Mouse (Mus musculus): Measurements from ENCODE around the gene Bri3. TPM values are rescaled to one million over a fixed set of nuclear protein-coding genes. Genes with fewer than 3 reads are reported as not detected.

The Bri3 gene
- polyA plus RNA-seq, 1 experiment, result not detected

DNA sequence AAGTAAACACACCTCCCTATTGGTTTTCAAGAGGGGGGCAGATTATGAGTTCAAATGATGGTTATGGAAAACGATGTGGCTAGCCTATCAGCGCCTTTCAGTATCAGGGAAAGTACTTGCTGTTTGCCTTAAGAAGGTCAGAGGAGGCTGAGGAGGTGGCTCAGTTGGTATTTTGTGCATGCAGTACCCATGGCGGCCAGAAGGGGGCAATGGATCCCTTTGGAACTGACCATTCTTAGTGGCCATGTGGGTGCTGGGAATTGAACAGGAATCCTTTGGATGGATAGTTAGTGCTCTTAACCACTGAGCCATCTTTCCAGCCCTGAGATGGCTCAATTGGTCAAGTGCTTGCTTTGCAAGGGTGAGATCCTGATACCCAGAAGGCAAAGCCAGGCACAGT is 139.7 kb downstream of the Bri3 start:
- Histone ChIP-seq H3K4me3 (ENCODE audit: insufficient read depth, low read depth, low read length) (no peak overlapping the region), H3K27ac (ENCODE audit: insufficient read depth, low read depth, low read length) (no peak overlapping the region), H3K4me1 (ENCODE audit: control insufficient read depth, insufficient read depth, low read length) (no peaks in the 10 kb centered on the region)
- TF ChIP-seq POLR2A (IDR thresholded peaks at IDR 0.05; ENCODE audit: insufficient read depth, low read depth, low read length) (no peak), CTCF (IDR thresholded peaks at IDR 0.05; ENCODE audit: insufficient read depth, low read depth, low read length) (no peak)
- WGBS, result 80% methylated on average over 3 of the region's 3 CpGs

DNA sequence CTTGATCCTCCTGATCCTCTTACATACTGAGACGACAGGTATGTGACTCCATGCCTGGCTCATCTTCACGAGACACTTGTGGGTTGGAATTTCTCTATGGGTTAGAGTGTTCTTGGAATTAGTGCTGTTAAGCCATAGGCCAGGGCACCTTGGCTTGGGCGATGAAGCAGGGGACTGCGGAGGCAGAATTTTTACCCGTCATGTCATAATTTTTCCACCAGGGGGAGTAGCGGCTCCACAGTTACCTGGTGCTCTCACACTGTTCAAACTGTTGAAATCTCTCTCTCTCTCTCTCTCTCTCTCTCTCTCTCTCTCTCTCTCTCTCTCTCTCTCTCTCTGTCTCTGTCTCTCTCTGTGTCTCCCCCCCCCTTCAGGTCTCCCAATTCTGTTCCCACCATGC is 143.6 kb downstream of the Bri3 start:
- no peaks in the 10 kb centered on the region for H3K4me1 ChIP-seq (ENCODE audit: control insufficient read depth, insufficient read depth, low read length)
- no peak overlapping the region for H3K27ac ChIP-seq (ENCODE audit: insufficient read depth, low read depth, low read length)
- 10% methylated on average over 6 of the region's 6 CpGs for WGBS
- no peak overlapping the region for H3K4me3 ChIP-seq (ENCODE audit: insufficient read depth, low read depth, low read length)
- TF ChIP-seq POLR2A (IDR thresholded peaks at IDR 0.05; ENCODE audit: insufficient read depth, low read depth, low read length) (no peak), CTCF (IDR thresholded peaks at IDR 0.05; ENCODE audit: insufficient read depth, low read depth, low read length) (no peak)

DNA sequence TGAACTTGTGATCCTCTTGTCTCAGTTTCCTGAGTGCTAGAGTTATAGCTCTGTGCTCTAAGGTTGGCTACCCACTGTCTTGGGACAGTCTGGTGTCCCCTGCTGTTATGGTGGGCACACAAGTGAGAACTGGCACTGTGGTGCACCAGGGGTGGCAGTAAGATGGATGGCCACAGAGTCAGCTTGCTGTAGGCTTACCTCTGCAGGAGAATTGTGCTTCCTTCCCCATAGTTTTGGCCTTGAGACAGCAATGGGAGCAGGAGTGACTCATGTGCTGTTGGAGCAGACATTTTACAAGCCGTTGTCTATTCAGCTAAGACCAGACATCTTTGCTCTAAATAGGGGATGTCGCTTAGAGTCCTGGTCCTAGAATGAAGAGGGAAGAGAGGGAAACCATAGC is 149.9 kb downstream of the Bri3 start:
- Histone ChIP-seq H3K27ac (ENCODE audit: insufficient read depth, low read depth, low read length) (no peak overlapping the region), H3K4me1 (ENCODE audit: control insufficient read depth, insufficient read depth, low read length) (no peaks in the 10 kb centered on the region), H3K4me3 (ENCODE audit: insufficient read depth, low read depth, low read length) (no peak overlapping the region)
- 71% methylated on average over 2 of the region's 2 CpGs for WGBS
- TF ChIP-seq CTCF (IDR thresholded peaks at IDR 0.05; ENCODE audit: insufficient read depth, low read depth, low read length) (no peak), POLR2A (IDR thresholded peaks at IDR 0.05; ENCODE audit: insufficient read depth, low read depth, low read length) (no peak)

DNA sequence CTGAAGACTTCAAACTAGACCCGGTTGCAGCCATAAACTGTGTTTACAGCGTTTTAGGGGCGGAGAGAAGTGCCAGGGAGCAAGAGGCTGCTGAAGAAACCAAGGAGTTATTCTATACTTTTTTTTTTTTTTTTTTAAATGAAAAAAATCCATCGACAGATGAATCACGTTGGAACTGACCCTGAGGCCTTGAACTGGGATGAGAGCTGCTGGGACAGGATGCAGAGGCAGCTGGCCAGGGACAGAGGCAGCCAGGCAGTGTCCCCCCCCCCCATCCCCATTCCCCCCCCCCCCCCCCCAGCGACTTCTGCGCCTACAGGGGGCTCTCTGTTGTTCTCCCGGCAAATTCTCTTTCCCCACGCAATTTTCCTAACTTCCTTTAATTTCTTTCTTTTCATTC is 153.3 kb downstream of the Bri3 start:
- H3K4me3 ChIP-seq (ENCODE audit: insufficient read depth, low read depth, low read length), result no peak overlapping the region
- 29% methylated on average over 7 of the region's 9 CpGs for WGBS
- TF ChIP-seq CTCF (IDR thresholded peaks at IDR 0.05; ENCODE audit: insufficient read depth, low read depth, low read length) (no peak), POLR2A (IDR thresholded peaks at IDR 0.05; ENCODE audit: insufficient read depth, low read depth, low read length) (no peak)
- no peaks in the 10 kb centered on the region for H3K4me1 ChIP-seq (ENCODE audit: control insufficient read depth, insufficient read depth, low read length)
- H3K27ac ChIP-seq (ENCODE audit: insufficient read depth, low read depth, low read length), result no peak overlapping the region

DNA sequence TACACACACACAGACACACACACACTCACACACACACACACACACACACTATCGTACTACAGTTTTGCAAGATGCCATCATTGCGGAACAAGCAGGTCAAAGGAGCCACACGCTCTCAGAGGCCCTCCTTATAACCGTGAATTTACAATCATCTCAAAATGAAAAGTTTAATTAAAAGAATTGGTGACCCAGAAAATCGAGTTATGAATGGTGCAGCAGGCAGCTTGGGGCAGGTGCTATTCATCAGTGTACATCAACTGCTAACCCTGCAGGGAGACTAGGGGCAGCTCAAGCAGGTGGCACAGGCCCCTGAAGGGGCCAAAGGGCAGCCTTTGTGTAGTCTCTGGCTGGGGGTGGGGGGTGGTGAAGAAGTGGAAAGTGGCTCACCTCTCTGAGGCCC is 156.6 kb downstream of the Bri3 start:
- TF ChIP-seq CTCF (IDR thresholded peaks at IDR 0.05; ENCODE audit: insufficient read depth, low read depth, low read length) (no peak), POLR2A (IDR thresholded peaks at IDR 0.05; ENCODE audit: insufficient read depth, low read depth, low read length) (no peak)
- no peak overlapping the region for H3K27ac ChIP-seq (ENCODE audit: insufficient read depth, low read depth, low read length)
- H3K4me1 ChIP-seq (ENCODE audit: control insufficient read depth, insufficient read depth, low read length), result no peaks in the 10 kb centered on the region
- WGBS, result 71% methylated on average over 5 of the region's 5 CpGs
- H3K4me3 ChIP-seq (ENCODE audit: insufficient read depth, low read depth, low read length), result no peak overlapping the region

DNA sequence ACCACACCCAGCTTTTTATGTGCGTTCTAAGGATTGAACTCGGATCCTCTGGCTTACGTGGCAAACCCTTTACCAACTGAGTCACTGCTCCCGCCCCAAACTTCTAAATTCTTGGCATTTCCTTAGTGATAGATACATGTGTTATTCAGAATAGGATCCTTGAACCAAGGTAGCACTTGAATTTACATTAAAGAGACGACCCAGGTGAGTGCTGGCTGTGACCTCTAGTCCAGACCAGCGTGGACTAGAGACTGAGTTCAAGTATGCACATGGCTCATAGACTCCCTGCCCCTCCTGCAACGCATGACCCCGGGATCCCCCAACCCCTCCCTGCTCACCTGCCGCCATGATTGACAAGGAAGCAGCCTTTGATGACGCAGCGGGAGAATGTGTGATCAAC is 162.0 kb downstream of the Bri3 start:
- no peak for TF ChIP-seq POLR2A (IDR thresholded peaks at IDR 0.05; ENCODE audit: insufficient read depth, low read depth, low read length)
- no peak for TF ChIP-seq CTCF (IDR thresholded peaks at IDR 0.05; ENCODE audit: insufficient read depth, low read depth, low read length)
- Histone ChIP-seq H3K4me1 (ENCODE audit: control insufficient read depth, insufficient read depth, low read length) (no peaks in the 10 kb centered on the region), H3K27ac (ENCODE audit: insufficient read depth, low read depth, low read length) (no peak overlapping the region), H3K4me3 (ENCODE audit: insufficient read depth, low read depth, low read length) (no peak overlapping the region)
- WGBS, result 94% methylated on average over 11 of the region's 11 CpGs

DNA sequence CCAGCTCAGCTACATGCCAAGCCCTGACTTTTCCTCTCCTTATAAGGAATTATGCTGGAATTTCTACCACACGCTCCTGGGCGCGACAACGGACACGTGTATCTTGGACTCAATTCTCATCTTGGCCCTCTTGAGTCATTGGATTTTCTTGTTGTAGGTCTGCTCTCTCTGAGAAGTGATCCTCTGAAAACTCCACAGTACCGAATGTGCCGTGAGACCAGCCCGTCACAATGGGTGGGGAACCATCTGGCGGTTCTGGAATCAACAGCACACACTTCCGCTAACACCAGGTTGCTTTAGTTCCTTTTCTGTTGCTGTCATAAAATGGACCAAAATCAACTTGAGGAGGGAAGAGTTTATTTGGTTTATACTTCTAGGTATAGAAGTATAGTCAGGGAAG is 166.4 kb downstream of the Bri3 start:
- 97% methylated on average over 10 of the region's 10 CpGs for WGBS
- no peak overlapping the region for H3K4me3 ChIP-seq (ENCODE audit: insufficient read depth, low read depth, low read length)
- H3K27ac ChIP-seq (ENCODE audit: insufficient read depth, low read depth, low read length), result no peak overlapping the region
- TF ChIP-seq POLR2A (IDR thresholded peaks at IDR 0.05; ENCODE audit: insufficient read depth, low read depth, low read length) (no peak), CTCF (IDR thresholded peaks at IDR 0.05; ENCODE audit: insufficient read depth, low read depth, low read length) (no peak)
- peaks cover 6% of the 10 kb centered on the region; the same call in 1 of the 2 replicates for H3K4me1 ChIP-seq (ENCODE audit: control insufficient read depth, insufficient read depth, low read length)

DNA sequence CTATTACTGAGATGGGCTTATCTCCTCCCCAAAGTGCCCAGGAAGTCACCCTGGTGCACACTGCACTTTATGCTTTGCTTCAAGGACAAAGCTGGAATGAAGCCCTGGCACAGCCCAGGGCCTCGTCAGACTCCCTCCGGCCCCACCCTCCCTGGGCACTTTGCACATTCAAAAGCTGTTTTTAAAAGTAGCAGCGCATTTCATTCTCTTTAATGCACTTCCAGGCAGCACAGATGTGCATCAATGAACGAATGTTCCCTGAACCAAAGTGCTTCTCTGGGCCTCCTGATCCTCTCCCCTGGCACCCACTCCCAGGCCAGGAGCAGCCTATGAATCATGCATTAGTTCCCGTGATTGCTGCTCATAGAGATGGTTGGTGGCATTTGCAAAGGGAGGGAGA is 167.5 kb downstream of the Bri3 start:
- Histone ChIP-seq H3K27ac (ENCODE audit: insufficient read depth, low read depth, low read length) (no peak overlapping the region), H3K4me3 (ENCODE audit: insufficient read depth, low read depth, low read length) (no peak overlapping the region), H3K4me1 (ENCODE audit: control insufficient read depth, insufficient read depth, low read length) (peaks cover 6% of the 10 kb centered on the region; the same call in 1 of the 2 replicates)
- 15% methylated on average over 5 of the region's 5 CpGs for WGBS
- TF ChIP-seq CTCF (IDR thresholded peaks at IDR 0.05; ENCODE audit: insufficient read depth, low read depth, low read length) (no peak), POLR2A (IDR thresholded peaks at IDR 0.05; ENCODE audit: insufficient read depth, low read depth, low read length) (no peak)

DNA sequence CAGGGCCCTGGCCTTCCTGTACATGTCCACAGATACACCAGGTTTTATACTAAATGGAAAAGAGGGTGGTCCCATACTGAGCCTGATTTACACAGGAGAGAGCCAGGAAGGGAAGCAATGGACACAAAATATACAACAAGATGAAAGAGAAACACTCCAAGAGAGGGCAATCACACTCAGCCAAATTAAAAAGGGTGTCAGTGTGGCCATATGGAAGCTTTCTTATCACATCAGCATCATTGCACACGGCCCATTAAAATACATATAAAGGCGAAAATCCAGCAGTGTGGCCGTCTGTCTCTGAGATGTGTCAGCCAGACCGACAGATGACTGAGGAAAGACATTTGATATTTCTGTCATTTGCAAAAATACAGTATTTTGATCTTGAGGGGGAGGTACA is 168.5 kb downstream of the Bri3 start:
- Histone ChIP-seq H3K4me1 (ENCODE audit: control insufficient read depth, insufficient read depth, low read length) (peaks cover 6% of the 10 kb centered on the region; the same call in 1 of the 2 replicates), H3K4me3 (ENCODE audit: insufficient read depth, low read depth, low read length) (no peak overlapping the region), H3K27ac (ENCODE audit: insufficient read depth, low read depth, low read length) (no peak overlapping the region)
- 91% methylated on average over 4 of the region's 4 CpGs for WGBS
- TF ChIP-seq CTCF (IDR thresholded peaks at IDR 0.05; ENCODE audit: insufficient read depth, low read depth, low read length), result no peak
- TF ChIP-seq POLR2A (IDR thresholded peaks at IDR 0.05; ENCODE audit: insufficient read depth, low read depth, low read length), result no peak

DNA sequence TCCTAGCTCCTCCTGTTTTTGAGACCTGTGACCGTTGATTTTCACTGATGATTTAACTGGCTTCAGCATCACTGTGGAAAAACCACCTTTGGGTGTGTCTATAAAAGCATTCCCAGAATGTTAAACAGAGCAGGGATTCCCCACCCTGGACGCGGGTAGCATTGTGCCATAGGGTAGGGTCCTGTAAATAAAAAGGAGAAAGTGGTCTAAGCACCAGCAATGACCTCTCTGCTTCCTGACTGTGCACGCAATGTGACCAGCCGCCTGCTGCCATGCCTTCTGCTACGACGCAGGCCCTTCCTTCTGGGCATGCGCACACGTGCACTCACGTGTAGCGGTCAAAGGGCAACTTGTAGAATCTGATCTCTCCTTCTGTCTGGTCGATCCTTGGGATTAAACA is 174.2 kb downstream of the Bri3 start:
- 95% methylated on average over 12 of the region's 12 CpGs for WGBS
- Histone ChIP-seq H3K4me1 (ENCODE audit: control insufficient read depth, insufficient read depth, low read length) (no peaks in the 10 kb centered on the region), H3K4me3 (ENCODE audit: insufficient read depth, low read depth, low read length) (no peak overlapping the region), H3K27ac (ENCODE audit: insufficient read depth, low read depth, low read length) (no peak overlapping the region)
- TF ChIP-seq CTCF (IDR thresholded peaks at IDR 0.05; ENCODE audit: insufficient read depth, low read depth, low read length) (no peak), POLR2A (IDR thresholded peaks at IDR 0.05; ENCODE audit: insufficient read depth, low read depth, low read length) (no peak)
